ENCODE assay signal across 10 mouse cellular contexts in the genomic region with DNA sequence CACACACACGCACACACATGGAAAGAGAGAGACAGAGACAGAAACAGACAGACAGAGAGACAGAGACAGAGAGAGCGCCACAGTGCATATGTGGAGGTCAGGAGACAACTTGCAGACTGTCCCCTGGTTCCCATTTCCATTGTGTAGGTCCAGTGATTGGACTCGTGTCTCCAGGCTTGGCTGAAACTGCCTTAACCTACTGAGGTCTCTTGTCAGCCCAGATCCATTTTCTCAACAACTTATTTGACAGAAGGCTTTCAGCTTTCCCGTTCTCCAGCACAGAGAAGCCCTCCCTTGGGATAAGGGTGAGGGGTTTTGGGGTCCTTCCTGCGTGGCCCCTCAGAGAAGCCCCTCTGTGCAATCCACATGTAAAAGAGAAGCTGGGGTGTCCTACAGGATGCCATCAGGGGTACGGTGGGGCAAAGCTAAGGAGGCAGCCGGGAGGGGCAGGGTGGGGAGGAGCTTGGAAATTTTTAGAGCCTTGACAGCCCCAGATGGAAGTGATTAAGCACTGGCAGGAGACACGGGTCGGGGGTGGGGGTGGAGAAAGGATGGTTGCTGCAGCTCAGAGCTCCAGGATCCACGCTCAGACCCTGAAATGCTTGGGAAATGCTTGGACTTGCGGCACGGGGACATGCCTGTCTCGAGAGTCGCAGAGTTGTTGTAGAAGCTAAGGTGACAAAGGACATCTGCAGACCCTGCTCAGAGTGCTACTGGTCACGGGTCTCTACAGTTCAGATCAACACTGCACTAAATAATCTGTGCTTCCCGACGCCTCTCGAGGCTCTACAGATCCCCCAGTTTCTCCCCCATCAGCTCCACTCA. TPM values are rescaled to one million over a fixed set of nuclear protein-coding genes. Genes with fewer than 3 reads are reported as not detected.
DNase-seq lines count a peak whose midpoint lies in the region; ATAC-seq lines count a peak whose summit lies in the region.
"Had no signal": no experiment of that assay in that cellular context is flagged by ENCODE, and none has a peak within 500 bp of the region (broad histone marks: within the 10 kb centered on the region; RNA-seq: fewer than 3 reads in every experiment).

No protein-coding gene starts in this region.

- intact Hi-C loops in left cerebral cortex, postnatal 25 days (cut with DNase I): no loop called here

- whole genome bisulfite sequencing in embryonic facial prominence, embryonic 12.5 days: 27% methylated on average over 18 of the region's 18 CpGs

- H3K9ac ChIP-seq in embryonic facial prominence, embryonic 12.5 days: no peak overlapping the region
- H3K9ac ChIP-seq: forebrain, embryonic 15.5 days; liver, embryonic 14.5 days had no signal

- H3K27ac ChIP-seq in embryonic facial prominence, embryonic 12.5 days: peak overlapping the region; percentile 87
- H3K27ac ChIP-seq: forebrain, embryonic 15.5 days; liver, embryonic 14.5 days had no signal

- no peaks in the 10 kb centered on the region for H3K9me3 ChIP-seq in embryonic facial prominence, embryonic 12.5 days
- H3K9me3 ChIP-seq: forebrain, embryonic 15.5 days had no signal

- peaks cover 19% of the 10 kb centered on the region for H3K4me1 ChIP-seq in embryonic facial prominence, embryonic 12.5 days
- H3K4me1 ChIP-seq: forebrain, embryonic 15.5 days had no signal

- H3K36me3 ChIP-seq in embryonic facial prominence, embryonic 12.5 days: no peaks in the 10 kb centered on the region
- H3K36me3 ChIP-seq: forebrain, embryonic 15.5 days had no signal

- DNase-seq in gastrocnemius, postnatal 25 days: peak; percentile 33
- DNase-seq in gastrocnemius, adult 8-10 months (ENCODE audit: low spot score in 2 of 2): no peak
- DNase-seq in kidney, postnatal 10 days: peak; percentile 40
- DNase-seq in kidney, adult 18-20 months: no peak
- DNase-seq in mesoderm, embryonic 11.5 days (ENCODE audit: low read depth, low spot score): peak; percentile 60
- no peak for DNase-seq in left cerebral cortex, postnatal 25 days (ENCODE audit: low spot score in 2 of 2)
- DNase-seq in adrenal gland, postnatal 4 days (ENCODE audit: low spot score in 2 of 2): no peak

- peak overlapping the region; percentile 33 for H3K4me2 ChIP-seq in embryonic facial prominence, embryonic 12.5 days (replicated peaks)
- H3K4me2 ChIP-seq: forebrain, embryonic 15.5 days had no signal

- H3K4me3 ChIP-seq in embryonic facial prominence, embryonic 12.5 days: no peak overlapping the region
- H3K4me3 ChIP-seq: forebrain, embryonic 15.5 days had no signal

- H3K27me3 ChIP-seq in embryonic facial prominence, embryonic 12.5 days: no peaks in the 10 kb centered on the region
- H3K27me3 ChIP-seq: forebrain, embryonic 15.5 days had no signal

- ATAC-seq in embryonic facial prominence, embryonic 12.5 days (ENCODE audit: insufficient number of reproducible peaks, insufficient read depth, low FRiP score, low TSS enrichment): peak; percentile 68
- ATAC-seq: forebrain, embryonic 15.5 days had no signal

RNA-seq across cellular contexts. Expression of gene Tmem270, which starts 39.0 kb away (rescaled TPM):
- total RNA-seq in gastrocnemius, postnatal 25 days (2021): not detected
- not detected for total RNA-seq in gastrocnemius, adult 8-10 months (2022)
- polyA plus RNA-seq in embryonic facial prominence, embryonic 12.5 days (2016; fragmentation: Nextera tagmentation; extraction: Ambion mirVana): not detected in 2 replicates
- total RNA-seq in left cerebral cortex, postnatal 25 days (2021): not detected
- total RNA-seq in adrenal gland, postnatal 4 days (2021): not detected
- polyA plus RNA-seq: forebrain, embryonic 15.5 days had no signal

RNA-seq across cellular contexts. Expression of gene Cldn13, which starts 47.8 kb away (rescaled TPM):
- not detected for total RNA-seq in gastrocnemius, postnatal 25 days (2021)
- total RNA-seq in gastrocnemius, adult 8-10 months (2022): not detected
- 2.4 and 2.9 TPM in 2 replicates for polyA plus RNA-seq in embryonic facial prominence, embryonic 12.5 days (2016; fragmentation: Nextera tagmentation; extraction: Ambion mirVana)
- total RNA-seq in left cerebral cortex, postnatal 25 days (2021): not detected
- total RNA-seq in adrenal gland, postnatal 4 days (2021): 1 to 10 TPM; 2.8 to 6.6 TPM
- polyA plus RNA-seq: forebrain, embryonic 15.5 days had no signal

Comparison
In these comparisons a context has a peak if more than half of its experiments do, and no peak if none do; other contexts are left out.
1. DNase-seq: peak in gastrocnemius, postnatal 25 days (single experiment), kidney, postnatal 10 days (single experiment) and mesoderm, embryonic 11.5 days (single experiment); none in gastrocnemius, adult 8-10 months (0 of 2), kidney, adult 18-20 months (single experiment), left cerebral cortex, postnatal 25 days (0 of 2) and adrenal gland, postnatal 4 days (0 of 2).